Mouse (Mus musculus) olfactory bulb, adult 2 months (tissue): ENCODE measurements at regions not wholly inside any gene's neighbourhood (a gene's known extent, or its start where the extent isn't known, plus 50 kb on each side); places are given as distances from the start of the nearest gene placed in this dataset.

ENCODE experiments used
- CTCF ChIP-seq: fragments of 200-500 bp; IDR thresholded peaks from 2 replicates; pipeline ENCODE4 v1.5.1; 2012; ENCODE audit warnings: low read depth, mild to moderate bottlenecking, low read length, moderate library complexity; ENCODE audit not compliant: insufficient read depth
- POLR2A ChIP-seq: fragments of 200-500 bp; IDR thresholded peaks from 2 replicates; pipeline ENCODE4 v1.6.1; 2012; ENCODE audit warnings: mild to moderate bottlenecking, low read depth, low read length, moderate library complexity; ENCODE audit not compliant: insufficient read depth

GRCm38 (mm10) chr12:79934091-79934490 lies 178.7 kb downstream of the Zfp36l1 start:
- TF ChIP-seq POLR2A (no peak), CTCF (no peak)
